Mouse (Mus musculus): ENCODE results near the gene Cdc42ep1.

DNA sequence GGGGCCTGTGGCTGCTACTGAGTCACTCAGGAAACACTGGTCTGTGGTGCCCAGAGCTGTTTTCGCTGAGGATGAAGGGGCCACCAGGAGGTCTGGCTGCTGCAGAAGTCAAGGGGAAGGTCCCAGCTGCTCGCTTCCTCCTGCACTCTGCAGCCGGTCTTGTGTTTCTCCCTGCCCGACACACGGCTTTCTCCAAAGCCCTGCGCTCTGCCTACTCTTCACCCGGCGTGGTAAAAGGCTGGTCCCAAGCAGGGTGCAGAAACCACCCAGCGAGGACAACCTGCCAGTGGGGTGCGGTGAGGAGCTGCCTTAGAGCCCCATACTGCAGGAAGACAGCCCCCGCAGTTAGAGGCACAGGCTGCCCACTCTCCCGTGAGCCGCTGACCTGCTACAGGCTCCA lies 52.3 kb downstream of the Cdc42ep1 start:
- no peak for TF ChIP-seq POLR2A (IDR thresholded peaks at IDR 0.05; ENCODE audit: insufficient read depth, low read depth, low read length)
- no peak for TF ChIP-seq CTCF (IDR thresholded peaks at IDR 0.05; ENCODE audit: insufficient read depth, low read depth, low read length)

Data from olfactory bulb, adult 2 months (tissue).